Mouse (Mus musculus): ENCODE measurements around the gene Olfr1148. TPM values are rescaled to one million over a fixed set of nuclear protein-coding genes. Genes with fewer than 3 reads are reported as not detected.

The Olfr1148 gene
- total RNA-seq (2021): not detected
- long read RNA-seq, experiment 1: 0 reads
- long read RNA-seq, experiment 2: 0 reads

- DNase-seq: no peak
- intact Hi-C loops (cut with DNase I; ENCODE audit: low total_unique reads): no loop called here
Measured at GRCm38 (mm10) chr2:87830233-87830632, at the start of gene Olfr1148. TSS of gene Olfr1148 (plus strand) at chr2:87830533.

- intact Hi-C loops (cut with DNase I; ENCODE audit: low total_unique reads): no loop called here
- no peak for DNase-seq
Measured at GRCm38 (mm10) chr2:87800292-87800691, 30.0 kb upstream of the Olfr1148 start, which contains the start of gene Olfr1143. TSS of gene Olfr1143 (plus strand) at chr2:87800592.

- intact Hi-C loops (cut with DNase I; ENCODE audit: low total_unique reads): no loop called here
- DNase-seq: no peak
Measured at GRCm38 (mm10) chr2:87809522-87809921, 20.8 kb upstream of the Olfr1148 start, which contains the start of gene Olfr1145. TSS of gene Olfr1145 (plus strand) at chr2:87809822.

- intact Hi-C loops (cut with DNase I; ENCODE audit: low total_unique reads): no loop called here
- no peak for DNase-seq
Measured at GRCm38 (mm10) chr2:87843693-87844092, 13.4 kb downstream of the Olfr1148 start, which contains the start of gene Olfr1150-ps1. TSS of gene Olfr1150-ps1 (plus strand) at chr2:87843993.

- DNase-seq: no peak
- intact Hi-C loops (cut with DNase I; ENCODE audit: low total_unique reads): no loop called here
Measured at GRCm38 (mm10) chr2:87855562-87855961, 25.2 kb downstream of the Olfr1148 start, which contains the start of gene Olfr1151. TSS of gene Olfr1151 (plus strand) at chr2:87855862.

GRCm38 (mm10) chr2:87866192-87866591 is 35.9 kb downstream of the Olfr1148 start, which contains the start of gene Olfr1152:
TSS of gene Olfr1152 (plus strand) at chr2:87866492.
- intact Hi-C loops (cut with DNase I; ENCODE audit: low total_unique reads): no loop called here
- DNase-seq: no peak

Other genes starting within 250 kb of the Olfr1148 start
- gene Olfr1130, start 224.3 kb upstream of the Olfr1148 start, total RNA-seq (2021): not detected
- not detected for gene Olfr1131, start 203.4 kb upstream of the Olfr1148 start, total RNA-seq (2021)
- not detected for gene Olfr1132, start 193.0 kb upstream of the Olfr1148 start, total RNA-seq (2021)
- not detected for gene Olfr1133, start 183.2 kb upstream of the Olfr1148 start, total RNA-seq (2021)
- not detected for gene Olfr1134, start 172.1 kb upstream of the Olfr1148 start, total RNA-seq (2021)
- gene Olfr1135, start 156.9 kb upstream of the Olfr1148 start, total RNA-seq (2021): not detected
- gene Olfr1136, start 136.6 kb upstream of the Olfr1148 start, total RNA-seq (2021): not detected
- not detected for gene Olfr1137, start 117.4 kb upstream of the Olfr1148 start, total RNA-seq (2021)
- gene Olfr1138, start 90.6 kb upstream of the Olfr1148 start, total RNA-seq (2021): not detected
- not detected for gene Olfr1140, start 86.8 kb upstream of the Olfr1148 start, total RNA-seq (2021)
- not detected for gene Olfr1141, start 76.5 kb upstream of the Olfr1148 start, total RNA-seq (2021)
- gene Olfr152, start 51.0 kb upstream of the Olfr1148 start, total RNA-seq (2021): not detected
- gene Olfr1143, start 29.9 kb upstream of the Olfr1148 start, total RNA-seq (2021): not detected
- not detected for gene Olfr1145, start 20.7 kb upstream of the Olfr1148 start, total RNA-seq (2021)
- not detected for gene Olfr1150-ps1, start 13.5 kb downstream of the Olfr1148 start, total RNA-seq (2021)
- not detected for gene Olfr1151, start 25.3 kb downstream of the Olfr1148 start, total RNA-seq (2021)
- gene Olfr1152, start 36.0 kb downstream of the Olfr1148 start, total RNA-seq (2021): not detected
- not detected for gene Olfr1153, start 64.4 kb downstream of the Olfr1148 start, total RNA-seq (2021)
- gene Olfr1154, start 74.6 kb downstream of the Olfr1148 start, total RNA-seq (2021): not detected
- not detected for gene Olfr1155, start 114.6 kb downstream of the Olfr1148 start, total RNA-seq (2021)
- gene Olfr1156, start 122.6 kb downstream of the Olfr1148 start, total RNA-seq (2021): not detected
- not detected for gene Olfr1157, start 137.8 kb downstream of the Olfr1148 start, total RNA-seq (2021)
- not detected for gene Olfr74, start 144.1 kb downstream of the Olfr1148 start, total RNA-seq (2021)
- not detected for gene Olfr1158, start 159.6 kb downstream of the Olfr1148 start, total RNA-seq (2021)
- not detected for gene Olfr1160, start 177.7 kb downstream of the Olfr1148 start, total RNA-seq (2021)
- gene Olfr1161, start 192.2 kb downstream of the Olfr1148 start, total RNA-seq (2021): not detected
- not detected for gene Olfr73, start 207.2 kb downstream of the Olfr1148 start, total RNA-seq (2021)
- gene Olfr1162, start 220.6 kb downstream of the Olfr1148 start, total RNA-seq (2021): not detected
- gene Olfr1163, start 241.3 kb downstream of the Olfr1148 start, total RNA-seq (2021): not detected